Mouse (Mus musculus): ENCODE data around the gene Adgrg5.

DNA sequence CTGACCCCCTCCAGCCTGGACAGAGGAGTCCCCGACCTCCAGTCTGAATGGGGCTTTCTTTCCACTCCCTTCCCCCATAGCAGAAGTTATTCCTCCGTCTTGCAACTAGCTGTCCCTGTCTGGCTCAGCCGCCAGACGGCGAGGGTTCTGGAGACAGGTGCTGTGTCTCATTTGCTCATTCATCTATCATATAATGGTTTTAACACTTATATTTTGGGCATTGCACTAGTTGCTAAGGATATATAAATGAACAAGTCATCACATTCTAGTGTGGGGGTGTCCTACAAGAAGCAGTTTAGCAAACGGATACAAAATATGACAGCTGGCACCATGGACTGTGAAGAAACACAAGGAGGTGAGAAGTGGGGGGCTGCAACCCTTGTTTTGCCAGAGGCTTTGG is 21.7 kb downstream of the Adgrg5 start:
- no peak for TF ChIP-seq POLR2A (IDR thresholded peaks at IDR 0.05; ENCODE audit: borderline replicate concordance, low read depth, low read length)
- TF ChIP-seq CTCF (IDR thresholded peaks at IDR 0.05; ENCODE audit: low read depth, low read length): no peak
